20 mouse cellular contexts compared by ENCODE assay signal in genomic region chr7:45322245-45322644, GRCm38 (mm10). TPM values are rescaled to one million over a fixed set of nuclear protein-coding genes. Genes with fewer than 3 reads are reported as not detected.
"Had no signal": no experiment of that assay in that cellular context is flagged by ENCODE, and none has a peak within 500 bp of the region (broad histone marks: within the 10 kb centered on the region; RNA-seq: fewer than 3 reads in every experiment).

No protein-coding gene starts in this region.

- H3K36me3 ChIP-seq: midbrain, embryonic 10.5 days had no signal

- H3K4me3 ChIP-seq: midbrain, embryonic 10.5 days; midbrain, embryonic 12.5 days; myocyte; neural tube, embryonic 12.5 days had no signal

- H3K27me3 ChIP-seq: midbrain, embryonic 12.5 days; neural tube, embryonic 12.5 days had no signal

- H3K4me2 ChIP-seq: lung, embryonic 14.5 days; midbrain, embryonic 12.5 days; neural tube, embryonic 12.5 days had no signal

- H3K4me1 ChIP-seq: midbrain, embryonic 10.5 days; midbrain, embryonic 12.5 days; neural tube, embryonic 12.5 days had no signal

- H3K27ac ChIP-seq: midbrain, embryonic 10.5 days; midbrain, embryonic 12.5 days; neural tube, embryonic 12.5 days had no signal

- H3K9me3 ChIP-seq: midbrain, embryonic 10.5 days; midbrain, embryonic 12.5 days had no signal

- DNase-seq: lung, adult 18-20 months; lung, embryonic 14.5 days; lung, postnatal 10 days; lung, postnatal 4 days; midbrain, embryonic 14.5 days; right cerebral cortex, postnatal 14 days; spleen, adult 18-20 months; thymus, adult 18-20 months; thymus, postnatal 14 days; thymus, postnatal 36 days had no signal

- ATAC-seq: midbrain, embryonic 16.5 days had no signal

- H3K9ac ChIP-seq: lung, embryonic 14.5 days; midbrain, embryonic 12.5 days; neural tube, embryonic 12.5 days had no signal

RNA-seq across cellular contexts. Expression of gene Hrc, which starts 12.8 kb away (rescaled TPM):
- polyA plus RNA-seq: midbrain, embryonic 14.5 days had no signal

RNA-seq across cellular contexts. Expression of gene Slc6a21, which starts 44.9 kb away (rescaled TPM):
- polyA plus RNA-seq: liver, embryonic 16.5 days; lung, embryonic 14.5 days; lung, embryonic 16.5 days; midbrain, embryonic 10.5 days; midbrain, embryonic 12.5 days; midbrain, embryonic 14.5 days; midbrain, embryonic 16.5 days; myocyte; neural tube, embryonic 12.5 days; neural tube, embryonic 14.5 days; stomach, embryonic 14.5 days; stomach, embryonic 16.5 days had no signal

RNA-seq across cellular contexts. Expression of gene Lin7b, which starts 48.1 kb away (rescaled TPM):
- polyA plus RNA-seq: liver, embryonic 16.5 days had no signal
